Mouse (Mus musculus): ENCODE results near the gene Ghdc. TPM values are rescaled to one million over a fixed set of nuclear protein-coding genes. Genes with fewer than 3 reads are reported as not detected.

Ghdc gene
- 8.2 and 9.6 TPM in 2 replicates for polyA plus RNA-seq (2015; fragmentation: Nextera tagmentation; extraction: Ambion mirVana)

GRCm38 (mm10) chr11:100770646-100771408, at the start of gene Ghdc:
Ghdc (minus strand) TSS chr11:100770957.
- H3K4me2 ChIP-seq (ENCODE audit: low read length) = peak within 1 kb of the TSS; percentile 52
- peak within 1 kb of the TSS; percentile 48 for H3K4me3 ChIP-seq (ENCODE audit: low read length)
- H3K27ac ChIP-seq (ENCODE audit: low read depth, low read length) = no peak within 1 kb of the TSS
- WGBS = 23% methylated on average over 17 of the region's 17 CpGs
- H3K27me3 ChIP-seq (replicated peaks; ENCODE audit: control insufficient read depth, insufficient read depth, low read length) = no peaks in the 10 kb centered on the region
- no peaks in the 10 kb centered on the region for H3K36me3 ChIP-seq (ENCODE audit: control insufficient read depth, insufficient read depth, low read length)
- H3K9me3 ChIP-seq (ENCODE audit: control insufficient read depth, low read length) = no peaks in the 10 kb centered on the region
- peak within 1 kb of the TSS; percentile 57 for H3K9ac ChIP-seq (ENCODE audit: low read depth, low read length)
- peak; percentile 78 for ATAC-seq
- H3K4me1 ChIP-seq (ENCODE audit: control insufficient read depth, insufficient read depth, low read depth, low read length) = peaks cover 5% of the 10 kb centered on the region

- ATAC-seq = no peak
- no peak overlapping the region for H3K4me2 ChIP-seq (ENCODE audit: low read length)
- no peaks in the 10 kb centered on the region for H3K9me3 ChIP-seq (ENCODE audit: control insufficient read depth, low read length)
- no peaks in the 10 kb centered on the region for H3K36me3 ChIP-seq (ENCODE audit: control insufficient read depth, insufficient read depth, low read length)
- no peak overlapping the region for H3K9ac ChIP-seq (ENCODE audit: low read depth, low read length)
- H3K4me3 ChIP-seq (ENCODE audit: low read length) = no peak overlapping the region
- H3K27ac ChIP-seq (ENCODE audit: low read depth, low read length) = no peak overlapping the region
- H3K27me3 ChIP-seq (replicated peaks; ENCODE audit: control insufficient read depth, insufficient read depth, low read length) = no peaks in the 10 kb centered on the region
- peaks cover 3% of the 10 kb centered on the region for H3K4me1 ChIP-seq (ENCODE audit: control insufficient read depth, insufficient read depth, low read depth, low read length)
- WGBS = 75% methylated on average over 8 of the region's 8 CpGs
Observed at GRCm38 (mm10) chr11:100820047-100820446, 49.3 kb upstream of the Ghdc start.

- Histone ChIP-seq H3K9me3 (ENCODE audit: control insufficient read depth, low read length) (no peaks in the 10 kb centered on the region), H3K9ac (ENCODE audit: low read depth, low read length) (no peak overlapping the region), H3K4me1 (ENCODE audit: control insufficient read depth, insufficient read depth, low read depth, low read length) (peaks cover 3% of the 10 kb centered on the region), H3K4me2 (ENCODE audit: low read length) (no peak overlapping the region), H3K27ac (ENCODE audit: low read depth, low read length) (no peak overlapping the region), H3K27me3 (replicated peaks; ENCODE audit: control insufficient read depth, insufficient read depth, low read length) (no peaks in the 10 kb centered on the region), H3K4me3 (ENCODE audit: low read length) (no peak overlapping the region), H3K36me3 (ENCODE audit: control insufficient read depth, insufficient read depth, low read length) (no peaks in the 10 kb centered on the region)
- no peak for ATAC-seq
- 92% methylated on average over 16 of the region's 16 CpGs for WGBS
Observed at GRCm38 (mm10) chr11:100819626-100820025, 48.9 kb upstream of the Ghdc start.

- no peaks in the 10 kb centered on the region for H3K27me3 ChIP-seq (replicated peaks; ENCODE audit: control insufficient read depth, insufficient read depth, low read length)
- ATAC-seq = no peak
- H3K36me3 ChIP-seq (ENCODE audit: control insufficient read depth, insufficient read depth, low read length) = no peaks in the 10 kb centered on the region
- no peak overlapping the region for H3K4me2 ChIP-seq (ENCODE audit: low read length)
- H3K9me3 ChIP-seq (ENCODE audit: control insufficient read depth, low read length) = no peaks in the 10 kb centered on the region
- H3K4me1 ChIP-seq (ENCODE audit: control insufficient read depth, insufficient read depth, low read depth, low read length) = peaks cover 3% of the 10 kb centered on the region
- no peak overlapping the region for H3K27ac ChIP-seq (ENCODE audit: low read depth, low read length)
- H3K4me3 ChIP-seq (ENCODE audit: low read length) = no peak overlapping the region
- H3K9ac ChIP-seq (ENCODE audit: low read depth, low read length) = no peak overlapping the region
- WGBS = 84% methylated on average over 8 of the region's 8 CpGs
Observed at GRCm38 (mm10) chr11:100819048-100819447, 48.3 kb upstream of the Ghdc start.

GRCm38 (mm10) chr11:100818359-100819012, 47.7 kb upstream of the Ghdc start:
- Histone ChIP-seq H3K27me3 (replicated peaks; ENCODE audit: control insufficient read depth, insufficient read depth, low read length) (no peaks in the 10 kb centered on the region), H3K9me3 (ENCODE audit: control insufficient read depth, low read length) (no peaks in the 10 kb centered on the region), H3K4me3 (ENCODE audit: low read length) (no peak overlapping the region), H3K36me3 (ENCODE audit: control insufficient read depth, insufficient read depth, low read length) (no peaks in the 10 kb centered on the region), H3K4me2 (ENCODE audit: low read length) (no peak overlapping the region), H3K9ac (ENCODE audit: low read depth, low read length) (no peak overlapping the region), H3K4me1 (ENCODE audit: control insufficient read depth, insufficient read depth, low read depth, low read length) (peaks cover 3% of the 10 kb centered on the region), H3K27ac (ENCODE audit: low read depth, low read length) (no peak overlapping the region)
- no peak for ATAC-seq
- 93% methylated on average over 15 of the region's 15 CpGs for WGBS

GRCm38 (mm10) chr11:100817311-100817710, 46.6 kb upstream of the Ghdc start:
- Histone ChIP-seq H3K27me3 (replicated peaks; ENCODE audit: control insufficient read depth, insufficient read depth, low read length) (no peaks in the 10 kb centered on the region), H3K4me3 (ENCODE audit: low read length) (no peak overlapping the region), H3K27ac (ENCODE audit: low read depth, low read length) (no peak overlapping the region), H3K9me3 (ENCODE audit: control insufficient read depth, low read length) (no peaks in the 10 kb centered on the region), H3K9ac (ENCODE audit: low read depth, low read length) (no peak overlapping the region), H3K4me1 (ENCODE audit: control insufficient read depth, insufficient read depth, low read depth, low read length) (peaks cover 2% of the 10 kb centered on the region), H3K4me2 (ENCODE audit: low read length) (no peak overlapping the region), H3K36me3 (ENCODE audit: control insufficient read depth, insufficient read depth, low read length) (no peaks in the 10 kb centered on the region)
- ATAC-seq = no peak
- 58% methylated on average over 9 of the region's 9 CpGs for whole genome bisulfite sequencing

GRCm38 (mm10) chr11:100816801-100817200, 46.0 kb upstream of the Ghdc start:
- Histone ChIP-seq H3K9ac (ENCODE audit: low read depth, low read length) (no peak overlapping the region), H3K27me3 (replicated peaks; ENCODE audit: control insufficient read depth, insufficient read depth, low read length) (no peaks in the 10 kb centered on the region), H3K27ac (ENCODE audit: low read depth, low read length) (no peak overlapping the region), H3K4me1 (ENCODE audit: control insufficient read depth, insufficient read depth, low read depth, low read length) (no peaks in the 10 kb centered on the region; the same call in 1 of the 2 replicates), H3K36me3 (ENCODE audit: control insufficient read depth, insufficient read depth, low read length) (no peaks in the 10 kb centered on the region), H3K4me3 (ENCODE audit: low read length) (no peak overlapping the region), H3K9me3 (ENCODE audit: control insufficient read depth, low read length) (no peaks in the 10 kb centered on the region), H3K4me2 (ENCODE audit: low read length) (no peak overlapping the region)
- ATAC-seq = no peak
- WGBS = 60% methylated on average over 4 of the region's 4 CpGs

GRCm38 (mm10) chr11:100816342-100816741, 45.6 kb upstream of the Ghdc start:
- Histone ChIP-seq H3K4me3 (ENCODE audit: low read length) (no peak overlapping the region), H3K4me2 (ENCODE audit: low read length) (no peak overlapping the region), H3K36me3 (ENCODE audit: control insufficient read depth, insufficient read depth, low read length) (no peaks in the 10 kb centered on the region), H3K27me3 (replicated peaks; ENCODE audit: control insufficient read depth, insufficient read depth, low read length) (no peaks in the 10 kb centered on the region), H3K9ac (ENCODE audit: low read depth, low read length) (no peak overlapping the region), H3K9me3 (ENCODE audit: control insufficient read depth, low read length) (no peaks in the 10 kb centered on the region), H3K27ac (ENCODE audit: low read depth, low read length) (no peak overlapping the region), H3K4me1 (ENCODE audit: control insufficient read depth, insufficient read depth, low read depth, low read length) (no peaks in the 10 kb centered on the region; the same call in 1 of the 2 replicates)
- ATAC-seq = no peak
- WGBS = 87% methylated on average over 3 of the region's 3 CpGs

GRCm38 (mm10) chr11:100814498-100814897, 43.7 kb upstream of the Ghdc start:
- no peak overlapping the region for H3K4me3 ChIP-seq (ENCODE audit: low read length)
- no peaks in the 10 kb centered on the region for H3K9me3 ChIP-seq (ENCODE audit: control insufficient read depth, low read length)
- H3K27me3 ChIP-seq (replicated peaks; ENCODE audit: control insufficient read depth, insufficient read depth, low read length) = no peaks in the 10 kb centered on the region
- no peaks in the 10 kb centered on the region for H3K36me3 ChIP-seq (ENCODE audit: control insufficient read depth, insufficient read depth, low read length)
- ATAC-seq = no peak
- no peak overlapping the region for H3K9ac ChIP-seq (ENCODE audit: low read depth, low read length)
- no peak overlapping the region for H3K27ac ChIP-seq (ENCODE audit: low read depth, low read length)
- 76% methylated on average over 13 of the region's 13 CpGs for WGBS
- no peak overlapping the region for H3K4me2 ChIP-seq (ENCODE audit: low read length)
- H3K4me1 ChIP-seq (ENCODE audit: control insufficient read depth, insufficient read depth, low read depth, low read length) = no peaks in the 10 kb centered on the region; the same call in 1 of the 2 replicates

All from hindbrain, embryonic 16.5 days (tissue).